Mouse (Mus musculus) heart, embryonic 13.5 days (tissue): Measurements from ENCODE around the gene 1700009N14Rik. TPM values are rescaled to one million over a fixed set of nuclear protein-coding genes. Genes with fewer than 3 reads are reported as not detected.

Experiments
- ATAC-seq: fragments of 200-750 bp; cut with Nextera tagmentation; 2 replicates; pipeline ENCODE4 v1.8.0; 2017; ENCODE audit warnings: moderate TSS enrichment; ENCODE audit not compliant: insufficient number of reproducible peaks, low FRiP score, low TSS enrichment; ENCODE audit errors: extremely low read depth
- H3K27ac ChIP-seq: fragments of 300-500 bp; sonication (generic); replicated peaks from 2 replicates; pipeline ENCODE4 v1.5.1; 2015; ENCODE audit warnings: moderate library complexity, mild to moderate bottlenecking, inconsistent platforms
- H3K27me3 ChIP-seq: fragments of 300-500 bp; sonication (generic); replicated peaks from 2 replicates; pipeline ENCODE4 v1.6.1; 2015; ENCODE audit warnings: mild to moderate bottlenecking, inconsistent platforms
- H3K36me3 ChIP-seq: fragments of 300-500 bp; sonication (generic); 2 replicates; pipeline ENCODE4 v1.6.1; 2015; ENCODE audit warnings: mild to moderate bottlenecking, inconsistent platforms
- H3K4me1 ChIP-seq: fragments of 300-500 bp; sonication (generic); 2 replicates; pipeline ENCODE4 v1.6.1; 2015; ENCODE audit warnings: inconsistent platforms
- H3K4me2 ChIP-seq: fragments of 300-500 bp; sonication (generic); 2 replicates; pipeline ENCODE4 v1.6.1; 2015; ENCODE audit warnings: inconsistent platforms, mild to moderate bottlenecking, moderate library complexity
- H3K4me3 ChIP-seq: fragments of 300-500 bp; sonication (generic); 2 replicates; pipeline ENCODE4 v1.5.1; 2015; ENCODE audit warnings: moderate library complexity, mild to moderate bottlenecking, inconsistent platforms
- H3K9ac ChIP-seq: fragments of 300-500 bp; sonication (generic); 2 replicates; pipeline ENCODE4 v1.6.1; 2015; ENCODE audit warnings: inconsistent platforms, mild to moderate bottlenecking, moderate library complexity
- H3K9me3 ChIP-seq: fragments of 300-500 bp; sonication (generic); 2 replicates; pipeline ENCODE4 v1.6.1; 2016; ENCODE audit warnings: inconsistent platforms
- WGBS: fragments of 180-500 bp; shearing (Covaris S2); methylation state at CpG from one replicate; pipeline ENCODE4 v1.1.7; 2015; ENCODE audit warnings: mixed read lengths; 5-methylcytosine and 5-hydroxymethylcytosine counted together
- polyA plus RNA-seq: library from polyadenylated mRNA; unstranded; fragments of >200 nt; fragmentation: Nextera tagmentation; extraction: Ambion mirVana; gene quantifications from 2 replicates; pipeline ENCODE4 v1.2.1, GENCODE M21; 2015

The 1700009N14Rik gene
- 0.11 TPM in 1 of 2 replicates, not detected in the other for polyA plus RNA-seq

DNA sequence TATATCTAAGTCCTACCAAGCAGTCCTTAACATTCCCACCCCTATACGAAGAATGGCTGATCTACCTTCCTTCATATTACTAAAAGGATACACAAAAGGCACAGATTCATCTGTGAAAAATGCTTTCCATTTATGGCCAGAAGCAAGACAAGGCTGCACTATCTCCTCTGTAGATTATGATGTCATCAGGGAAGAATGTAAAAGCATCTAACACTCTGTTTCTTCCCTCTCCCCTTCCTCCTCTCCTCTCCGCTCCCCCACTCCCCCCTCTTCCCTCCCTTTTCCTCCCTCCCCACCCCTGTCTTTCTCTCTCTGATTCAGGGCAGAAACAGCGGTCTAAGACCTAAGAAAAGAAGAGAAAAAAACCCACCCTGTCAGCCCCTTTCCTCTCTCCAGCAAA is at the start of gene 1700009N14Rik:
Gene 1700009N14Rik, plus strand, starts transcription at position 227 of the 400 bp plus-strand sequence.
- no peak for ATAC-seq
- Histone ChIP-seq H3K4me1 (peaks cover 5% of the 10 kb centered on the region; the same call in 1 of the 2 replicates), H3K27ac (no peak within 1 kb of the TSS), H3K36me3 (no peaks in the 10 kb centered on the region), H3K4me2 (no peak within 1 kb of the TSS), H3K27me3 (no peaks in the 10 kb centered on the region), H3K4me3 (no peak within 1 kb of the TSS), H3K9ac (no peak within 1 kb of the TSS), H3K9me3 (no peaks in the 10 kb centered on the region; the same call in 1 of the 2 replicates)
- 60% methylated on average over 3 of the region's 3 CpGs for WGBS

GRCm38 (mm10) chr4:39437870-39438367 is 12.2 kb upstream of the 1700009N14Rik start:
- WGBS, result 66% methylated on average over 2 of the region's 2 CpGs
- H3K4me1 ChIP-seq, result no peaks in the 10 kb centered on the region

DNA sequence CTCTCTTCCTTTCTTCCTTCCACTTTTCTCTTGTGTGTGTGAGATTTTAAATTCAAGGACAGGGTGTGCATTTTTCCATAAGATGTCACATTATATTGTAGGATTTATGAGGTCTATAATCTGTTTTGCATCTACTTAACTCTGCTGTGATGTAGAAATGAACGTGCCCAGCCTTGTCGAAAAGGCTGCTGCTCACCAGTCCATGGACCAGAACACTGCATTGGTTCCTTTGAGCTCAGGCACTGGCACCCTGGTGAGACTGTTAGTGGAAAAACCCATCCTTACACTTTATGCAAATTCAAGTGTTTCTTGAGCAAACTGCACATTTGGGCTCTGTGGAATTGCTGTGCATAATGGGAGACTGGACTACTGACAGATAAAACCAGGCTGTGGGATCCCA is 24.2 kb downstream of the 1700009N14Rik start:
- Histone ChIP-seq H3K36me3 (no peaks in the 10 kb centered on the region), H3K27me3 (no peaks in the 10 kb centered on the region), H3K9me3 (no peaks in the 10 kb centered on the region), H3K4me3 (no peak overlapping the region), H3K27ac (no peak overlapping the region), H3K4me1 (no peaks in the 10 kb centered on the region), H3K4me2 (no peak overlapping the region), H3K9ac (no peak overlapping the region)
- WGBS, result 79% methylated on average over 2 of the region's 2 CpGs
- ATAC-seq, result no peak

More at GRCm38 (mm10) chr4:39437870-39438367, 12.2 kb upstream of the 1700009N14Rik start:
- Histone ChIP-seq H3K36me3 (no peaks in the 10 kb centered on the region), H3K27ac (no peak overlapping the region), H3K9me3 (no peaks in the 10 kb centered on the region), H3K4me3 (no peak overlapping the region), H3K9ac (no peak overlapping the region), H3K4me2 (no peak overlapping the region), H3K27me3 (no peaks in the 10 kb centered on the region)
- no peak for ATAC-seq

GRCm38 (mm10) chr4:39486393-39486792 is 36.3 kb downstream of the 1700009N14Rik start:
- Histone ChIP-seq H3K27me3 (no peaks in the 10 kb centered on the region), H3K4me2 (no peak overlapping the region), H3K9me3 (no peaks in the 10 kb centered on the region), H3K27ac (peak overlapping the region; percentile 39), H3K36me3 (no peaks in the 10 kb centered on the region), H3K4me1 (peaks cover 7% of the 10 kb centered on the region; the same call in 1 of the 2 replicates), H3K4me3 (no peak overlapping the region), H3K9ac (no peak overlapping the region)
- no peak for ATAC-seq
- 20% methylated on average over 8 of the region's 8 CpGs for WGBS

GRCm38 (mm10) chr4:39493596-39493995 is 43.5 kb downstream of the 1700009N14Rik start:
- H3K27me3 ChIP-seq, result no peaks in the 10 kb centered on the region
- WGBS, result 60% methylated on average over 1 of the region's 1 CpGs
- H3K9ac ChIP-seq, result no peak overlapping the region
- H3K4me1 ChIP-seq, result no peaks in the 10 kb centered on the region
- no peak overlapping the region for H3K4me2 ChIP-seq
- H3K4me3 ChIP-seq, result no peak overlapping the region
- H3K36me3 ChIP-seq, result no peaks in the 10 kb centered on the region
- H3K27ac ChIP-seq, result no peak overlapping the region
- ATAC-seq, result no peak
- no peaks in the 10 kb centered on the region for H3K9me3 ChIP-seq

DNA sequence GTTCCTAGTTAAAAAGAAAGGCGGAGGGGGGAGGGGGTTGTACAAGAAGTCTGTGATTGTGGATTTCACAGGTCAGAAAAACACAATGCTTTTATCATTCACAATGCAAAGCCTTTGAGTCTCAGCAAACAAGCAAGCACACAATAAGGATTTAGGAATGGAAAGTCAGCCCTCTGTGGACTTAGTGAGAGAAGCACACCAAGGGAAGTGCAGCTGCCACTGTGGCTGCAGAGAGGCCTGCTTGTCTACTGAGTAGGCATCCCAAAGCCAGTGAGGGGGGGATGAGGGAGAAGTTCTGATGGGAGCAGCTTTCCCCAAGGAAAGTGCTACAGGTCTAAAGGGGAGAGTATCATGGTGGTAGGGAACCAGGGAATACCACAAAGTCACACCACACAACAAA is 45.8 kb downstream of the 1700009N14Rik start:
- Histone ChIP-seq H3K4me3 (no peak overlapping the region), H3K27ac (no peak overlapping the region), H3K27me3 (no peaks in the 10 kb centered on the region), H3K4me1 (no peaks in the 10 kb centered on the region), H3K4me2 (no peak overlapping the region), H3K36me3 (no peaks in the 10 kb centered on the region), H3K9me3 (no peaks in the 10 kb centered on the region), H3K9ac (no peak overlapping the region)
- 67% methylated on average over 1 of the region's 1 CpGs for WGBS
- ATAC-seq, result no peak
